Mouse (Mus musculus): ENCODE data around the gene Rapgef4. TPM values are rescaled to one million over a fixed set of nuclear protein-coding genes. Genes with fewer than 3 reads are reported as not detected.
"Not testable (repeated sequence)": the region's sequence is repeated elsewhere in the genome, so short reads cannot be mapped to it uniquely, and the experiment has no call there.

Rapgef4 gene
- polyA plus RNA-seq, 1 experiment = 11.4 TPM

GRCm38 (mm10) chr2:72054280-72054679, 73.2 kb downstream of the Rapgef4 start:
- no peak for DNase-seq
- 0 out of 2 replicates have a peak, but pooled peaks have one; percentile 24 for TF ChIP-seq POLR2A (IDR thresholded peaks at IDR 0.05; ENCODE audit: borderline replicate concordance, extremely low read depth, low read depth, low read length)
- TF ChIP-seq CTCF (IDR thresholded peaks at IDR 0.05; ENCODE audit: insufficient read depth, low read length) = no peak
- Histone ChIP-seq H3K4me3 (replicated peaks; ENCODE audit: extremely low read depth, low read depth, low read length) (peak overlapping the region; percentile 42), H3K4me1 (ENCODE audit: control insufficient read depth, insufficient read depth, low read length) (peaks cover 2% of the 10 kb centered on the region; the same call in 1 of the 2 replicates)
- 32% methylated on average over 5 of the region's 5 CpGs for WGBS

- no peak for DNase-seq
- TF ChIP-seq POLR2A (IDR thresholded peaks at IDR 0.05; ENCODE audit: borderline replicate concordance, extremely low read depth, low read depth, low read length) = no peak
- no peak for TF ChIP-seq CTCF (IDR thresholded peaks at IDR 0.05; ENCODE audit: insufficient read depth, low read length)
- WGBS = 43% methylated on average over 6 of the region's 6 CpGs
- Histone ChIP-seq H3K4me1 (ENCODE audit: control insufficient read depth, insufficient read depth, low read length) (peaks cover 2% of the 10 kb centered on the region; the same call in 1 of the 2 replicates), H3K4me3 (replicated peaks; ENCODE audit: extremely low read depth, low read depth, low read length) (peak overlapping the region; percentile 59)
These were observed 73.7 kb downstream of the Rapgef4 start for GRCm38 (mm10) chr2:72054736-72055135.

GRCm38 (mm10) chr2:72055476-72055875, 74.4 kb downstream of the Rapgef4 start:
- H3K4me3 ChIP-seq (replicated peaks; ENCODE audit: extremely low read depth, low read depth, low read length) = peak overlapping the region; percentile 60
- TF ChIP-seq CTCF (IDR thresholded peaks at IDR 0.05; ENCODE audit: insufficient read depth, low read length) = no peak
- TF ChIP-seq POLR2A (IDR thresholded peaks at IDR 0.05; ENCODE audit: borderline replicate concordance, extremely low read depth, low read depth, low read length) = no peak
- H3K4me1 ChIP-seq (ENCODE audit: control insufficient read depth, insufficient read depth, low read length) = peaks cover 2% of the 10 kb centered on the region; the same call in 1 of the 2 replicates
- DNase-seq = no peak
- WGBS = 52% methylated on average over 5 of the region's 5 CpGs

- H3K4me3 ChIP-seq (replicated peaks; ENCODE audit: extremely low read depth, low read depth, low read length) = peak overlapping the region; percentile 51
- TF ChIP-seq POLR2A (IDR thresholded peaks at IDR 0.05; ENCODE audit: borderline replicate concordance, extremely low read depth, low read depth, low read length) (no peak), CTCF (IDR thresholded peaks at IDR 0.05; ENCODE audit: insufficient read depth, low read length) (no peak)
- H3K4me1 ChIP-seq (ENCODE audit: control insufficient read depth, insufficient read depth, low read length) = peaks cover 2% of the 10 kb centered on the region; the same call in 1 of the 2 replicates
- no peak for DNase-seq
- WGBS = 38% methylated on average over 11 of the region's 11 CpGs
These were observed 75.2 kb downstream of the Rapgef4 start for GRCm38 (mm10) chr2:72056081-72056874.

GRCm38 (mm10) chr2:72062931-72063330, 81.9 kb downstream of the Rapgef4 start:
- WGBS = 63% methylated on average over 4 of the region's 4 CpGs
- no peak for DNase-seq
- H3K4me1 ChIP-seq (ENCODE audit: control insufficient read depth, insufficient read depth, low read length) = no peaks in the 10 kb centered on the region
- TF ChIP-seq POLR2A (IDR thresholded peaks at IDR 0.05; ENCODE audit: borderline replicate concordance, extremely low read depth, low read depth, low read length) (no peak), CTCF (IDR thresholded peaks at IDR 0.05; ENCODE audit: insufficient read depth, low read length) (no peak)
- H3K4me3 ChIP-seq (replicated peaks; ENCODE audit: extremely low read depth, low read depth, low read length) = no peak overlapping the region

- WGBS = 70% methylated on average over 9 of the region's 9 CpGs
These were observed 87.5 kb downstream of the Rapgef4 start for GRCm38 (mm10) chr2:72068505-72068904.

GRCm38 (mm10) chr2:72070086-72070485, 89.0 kb downstream of the Rapgef4 start:
- DNase-seq = no peak
- TF ChIP-seq CTCF (IDR thresholded peaks at IDR 0.05; ENCODE audit: insufficient read depth, low read length) = 0 out of 2 replicates have a peak, but pooled peaks have one; percentile 11
- TF ChIP-seq POLR2A (IDR thresholded peaks at IDR 0.05; ENCODE audit: borderline replicate concordance, extremely low read depth, low read depth, low read length) = no peak
- 40% methylated on average over 8 of the region's 8 CpGs for WGBS
- peaks cover 6% of the 10 kb centered on the region for H3K4me1 ChIP-seq (ENCODE audit: control insufficient read depth, insufficient read depth, low read length)
- peak overlapping the region; percentile 4 for H3K4me3 ChIP-seq (replicated peaks; ENCODE audit: extremely low read depth, low read depth, low read length)

More at GRCm38 (mm10) chr2:72068505-72068904, 87.5 kb downstream of the Rapgef4 start:
- peaks cover 6% of the 10 kb centered on the region for H3K4me1 ChIP-seq (ENCODE audit: control insufficient read depth, insufficient read depth, low read length)
- no peak for DNase-seq
- TF ChIP-seq POLR2A (IDR thresholded peaks at IDR 0.05; ENCODE audit: borderline replicate concordance, extremely low read depth, low read depth, low read length) (no peak), CTCF (IDR thresholded peaks at IDR 0.05; ENCODE audit: insufficient read depth, low read length) (no peak)
- H3K4me3 ChIP-seq (replicated peaks; ENCODE audit: extremely low read depth, low read depth, low read length) = no peak overlapping the region

GRCm38 (mm10) chr2:72073121-72073520, 92.1 kb downstream of the Rapgef4 start:
- DNase-seq; H3K4me3 ChIP-seq (replicated peaks; ENCODE audit: extremely low read depth, low read depth, low read length); H3K4me1 ChIP-seq (ENCODE audit: control insufficient read depth, insufficient read depth, low read length): not testable (repeated sequence)
- WGBS = 35% methylated on average over 1 of the region's 1 CpGs

GRCm38 (mm10) chr2:72074999-72075561, 94.0 kb downstream of the Rapgef4 start:
- Histone ChIP-seq H3K4me1 (ENCODE audit: control insufficient read depth, insufficient read depth, low read length) (no peaks in the 10 kb centered on the region; the same call in 1 of the 2 replicates), H3K4me3 (replicated peaks; ENCODE audit: extremely low read depth, low read depth, low read length) (no peak overlapping the region)
- DNase-seq = no peak
- TF ChIP-seq POLR2A (IDR thresholded peaks at IDR 0.05; ENCODE audit: borderline replicate concordance, extremely low read depth, low read depth, low read length) (no peak), CTCF (IDR thresholded peaks at IDR 0.05; ENCODE audit: insufficient read depth, low read length) (no peak)
- WGBS = 73% methylated on average over 10 of the region's 10 CpGs
